Mouse (Mus musculus) intestine, postnatal 0 days (tissue): Measurements from ENCODE around the gene Kiz. TPM values are rescaled to one million over a fixed set of nuclear protein-coding genes. Genes with fewer than 3 reads are reported as not detected.

Experiments used
- ATAC-seq: fragments of 200-750 bp; cut with Nextera tagmentation; 2 replicates; pipeline ENCODE4 v1.8.0; 2017; ENCODE audit warnings: mild to moderate bottlenecking, moderate TSS enrichment, moderate library complexity
- H3K27ac ChIP-seq: fragments of 300-500 bp; sonication (generic); 2 replicates; pipeline ENCODE4 v1.5.1; 2014; ENCODE audit warnings: mild to moderate bottlenecking, low read depth, low read length, moderate library complexity
- H3K27me3 ChIP-seq: fragments of 300-500 bp; sonication (generic); replicated peaks from 2 replicates; pipeline ENCODE4 v1.6.1; 2014; ENCODE audit warnings: low read length, mixed read lengths; ENCODE audit not compliant: control insufficient read depth, insufficient read depth
- H3K36me3 ChIP-seq: fragments of 300-500 bp; sonication (generic); 2 replicates; pipeline ENCODE4 v1.6.1; 2014; ENCODE audit warnings: mild to moderate bottlenecking, moderate library complexity; ENCODE audit not compliant: control insufficient read depth, insufficient read depth
- H3K4me1 ChIP-seq: fragments of 300-500 bp; sonication (generic); replicated peaks from 2 replicates; pipeline ENCODE4 v1.6.1; 2014; ENCODE audit warnings: antibody characterized with exemption, low read length, mixed read lengths; ENCODE audit not compliant: control insufficient read depth, insufficient read depth
- H3K4me2 ChIP-seq: fragments of 300-500 bp; sonication (generic); replicated peaks from 2 replicates; pipeline ENCODE4 v1.6.1; 2014; ENCODE audit warnings: low read depth, mild to moderate bottlenecking, moderate library complexity
- H3K4me3 ChIP-seq: fragments of 300-500 bp; sonication (generic); 2 replicates; pipeline ENCODE4 v1.5.1; 2014; ENCODE audit warnings: low read depth, low read length
- H3K9ac ChIP-seq: fragments of 300-500 bp; sonication (generic); 2 replicates; pipeline ENCODE4 v1.6.1; 2014; ENCODE audit warnings: mild to moderate bottlenecking, low read depth, low read length
- H3K9me3 ChIP-seq: fragments of 300-500 bp; sonication (generic); 2 replicates; pipeline ENCODE4 v1.6.1; 2016; ENCODE audit warnings: mixed run types; ENCODE audit not compliant: control insufficient read depth
- CTCF ChIP-seq: sonication (generic); IDR thresholded peaks from 2 replicates; pipeline ENCODE4 v1.5.1; 2016; ENCODE audit warnings: low read depth, mild to moderate bottlenecking, control low read depth, antibody characterized with exemption, moderate library complexity
- WGBS: fragments of 180-500 bp; shearing (Covaris S2); extraction: QIAGEN DNeasy Blood & Tissue Kit; methylation state at CpG from one replicate; pipeline ENCODE4 v1.1.7; 2014; 5-methylcytosine and 5-hydroxymethylcytosine counted together
- polyA plus RNA-seq: library from polyadenylated mRNA; unstranded; fragments of >200 nt; fragmentation: Nextera tagmentation; extraction: Ambion mirVana; gene quantifications from 2 replicates; pipeline ENCODE4 v1.2.1, GENCODE M21; 2015

Gene Kiz
- polyA plus RNA-seq, 1 experiment from 2014 or later = 9.3 TPM

- peak overlapping the region; percentile 21; the same call in 1 of the 2 replicates for H3K4me3 ChIP-seq
- peak overlapping the region; percentile 40 for H3K4me2 ChIP-seq
- H3K36me3 ChIP-seq = no peaks in the 10 kb centered on the region
- no peak for ATAC-seq
- TF ChIP-seq CTCF = no peak
- H3K4me1 ChIP-seq = 0 out of 2 replicates have a peak, but pooled peaks cover 5% of the 10 kb centered on the region
- H3K27ac ChIP-seq = no peak overlapping the region
- no peaks in the 10 kb centered on the region for H3K9me3 ChIP-seq
- H3K9ac ChIP-seq = no peak overlapping the region
- peaks cover 93% of the 10 kb centered on the region for H3K27me3 ChIP-seq
- 3% methylated on average over 20 of the region's 20 CpGs for WGBS
Observed at GRCm38 (mm10) chr2:146835241-146835990, 20.2 kb upstream of the Kiz start.

GRCm38 (mm10) chr2:146836246-146836645, 19.4 kb upstream of the Kiz start:
- TF ChIP-seq CTCF = no peak
- peaks cover 96% of the 10 kb centered on the region for H3K27me3 ChIP-seq

GRCm38 (mm10) chr2:146836871-146837550, 18.7 kb upstream of the Kiz start:
- ATAC-seq = no peak
- 10% methylated on average over 17 of the region's 17 CpGs for WGBS

More at GRCm38 (mm10) chr2:146836246-146836645, 19.4 kb upstream of the Kiz start:
- Histone ChIP-seq H3K4me1 (0 out of 2 replicates have a peak, but pooled peaks cover 5% of the 10 kb centered on the region), H3K9ac (no peak overlapping the region), H3K4me3 (no peak overlapping the region), H3K9me3 (no peaks in the 10 kb centered on the region), H3K4me2 (no peak overlapping the region), H3K27ac (no peak overlapping the region), H3K36me3 (no peaks in the 10 kb centered on the region)
- 5% methylated on average over 13 of the region's 13 CpGs for WGBS
- ATAC-seq = no peak

GRCm38 (mm10) chr2:146837653-146838052, 18.0 kb upstream of the Kiz start:
- no peaks in the 10 kb centered on the region for H3K36me3 ChIP-seq
- ATAC-seq = no peak
- H3K27me3 ChIP-seq = peaks cover 98% of the 10 kb centered on the region
- no peaks in the 10 kb centered on the region for H3K9me3 ChIP-seq
- 14% methylated on average over 1 of the region's 1 CpGs for WGBS
- no peak overlapping the region for H3K4me2 ChIP-seq
- TF ChIP-seq CTCF = no peak
- no peak overlapping the region for H3K27ac ChIP-seq
- 0 out of 2 replicates have a peak, but pooled peaks cover 5% of the 10 kb centered on the region for H3K4me1 ChIP-seq
- no peak overlapping the region for H3K4me3 ChIP-seq
- H3K9ac ChIP-seq = no peak overlapping the region

More at GRCm38 (mm10) chr2:146836871-146837550, 18.7 kb upstream of the Kiz start:
- H3K4me2 ChIP-seq = no peak overlapping the region
- no peak overlapping the region for H3K9ac ChIP-seq
- H3K4me3 ChIP-seq = no peak overlapping the region
- H3K4me1 ChIP-seq = 0 out of 2 replicates have a peak, but pooled peaks cover 5% of the 10 kb centered on the region
- TF ChIP-seq CTCF = no peak
- H3K27ac ChIP-seq = no peak overlapping the region
- H3K36me3 ChIP-seq = no peaks in the 10 kb centered on the region
- H3K27me3 ChIP-seq = peaks cover 99% of the 10 kb centered on the region
- H3K9me3 ChIP-seq = no peaks in the 10 kb centered on the region

- no peak for ATAC-seq
- TF ChIP-seq CTCF = no peak
- Histone ChIP-seq H3K4me1 (0 out of 2 replicates have a peak, but pooled peaks cover 5% of the 10 kb centered on the region), H3K9me3 (no peaks in the 10 kb centered on the region), H3K27me3 (peaks cover 92% of the 10 kb centered on the region), H3K36me3 (no peaks in the 10 kb centered on the region), H3K27ac (no peak overlapping the region), H3K9ac (no peak overlapping the region), H3K4me3 (no peak overlapping the region), H3K4me2 (no peak overlapping the region)
- WGBS = 3% methylated on average over 30 of the region's 30 CpGs
Observed at GRCm38 (mm10) chr2:146838596-146839302, 16.9 kb upstream of the Kiz start.
